Mouse (Mus musculus) frontal cortex, adult 2 months (tissue): ENCODE results near the gene Mpp4. TPM values are rescaled to one million over a fixed set of nuclear protein-coding genes. Genes with fewer than 3 reads are reported as not detected.

Experiments
- DNase-seq, 2 experiments: peaks; one replicate each; pipeline ENCODE4 v3.0.0; 2022; ENCODE audit warnings: low spot score in 1 of 2; ENCODE audit errors: extremely low spot score in 1 of 2
- polyA plus RNA-seq: library from polyadenylated mRNA; depleted of rRNA; stranded (reverse); fragments of >200 nt; gene quantifications from 2 replicates; pipeline ENCODE4 v1.2.3, GENCODE M21; 2012; rRNA removed

The Mpp4 gene
- polyA plus RNA-seq, 1 experiment: 1.5 TPM

DNA sequence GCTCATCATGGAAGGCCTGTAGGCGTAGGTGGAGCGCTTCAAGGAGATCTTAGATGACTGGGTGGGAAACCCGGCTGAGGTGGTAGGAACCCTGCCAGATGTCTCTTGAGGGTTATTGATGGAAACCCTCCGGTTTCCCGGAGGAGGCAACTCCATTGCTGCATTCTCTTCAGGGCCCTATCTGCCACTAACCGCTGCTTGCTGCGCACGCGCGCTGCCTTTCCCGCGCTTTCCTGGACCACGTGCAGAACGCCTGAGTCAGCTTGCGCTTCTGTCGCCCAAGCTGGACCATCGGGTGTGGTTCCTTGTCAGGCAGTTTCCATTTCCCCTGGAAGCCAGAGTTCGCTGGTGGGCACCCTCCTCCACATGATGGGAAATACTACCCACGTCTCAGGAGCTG lies 68.5 kb downstream of the Mpp4 start, which contains the start of gene C2cd6:
C2cd6 (minus strand) TSS at position 196 of the 400 bp plus-strand sequence.
- DNase-seq: no peak

Other genes with a start within 250 kb of the Mpp4 start
- gene Trak2, start 190.0 kb downstream of the Mpp4 start, polyA plus RNA-seq: 74.6 and 77.6 TPM in 2 replicates
- 30.6 and 35.1 TPM in 2 replicates for gene Stradb, start 189.9 kb downstream of the Mpp4 start, polyA plus RNA-seq
- not detected in 2 replicates for gene C2cd6, start 68.5 kb downstream of the Mpp4 start, polyA plus RNA-seq
- 25.8 and 34.6 TPM in 2 replicates for gene Tmem237, start 43.0 kb downstream of the Mpp4 start, polyA plus RNA-seq
- gene Als2, start 73.8 kb upstream of the Mpp4 start, polyA plus RNA-seq: 12.2 and 14.5 TPM in 2 replicates
- gene Cdk15, start 93.5 kb upstream of the Mpp4 start, polyA plus RNA-seq: 0.50 and 0.67 TPM in 2 replicates